Mouse (Mus musculus) neural tube, embryonic 15.5 days (tissue): ENCODE data around the gene Chd2. TPM values are rescaled to one million over a fixed set of nuclear protein-coding genes. Genes with fewer than 3 reads are reported as not detected.

Source experiments
- ATAC-seq: fragments of 200-750 bp; cut with Nextera tagmentation; 2 replicates; pipeline ENCODE4 v1.8.0; 2017; ENCODE audit warnings: mild to moderate bottlenecking, moderate TSS enrichment, moderate library complexity; ENCODE audit not compliant: low FRiP score
- H3K27ac ChIP-seq: fragments of 300-500 bp; sonication (generic); replicated peaks from 2 replicates; pipeline ENCODE4 v1.5.1; 2015; ENCODE audit warnings: mild to moderate bottlenecking, inconsistent platforms
- H3K27me3 ChIP-seq: fragments of 300-500 bp; sonication (generic); replicated peaks from 2 replicates; pipeline ENCODE4 v1.6.1; 2015; ENCODE audit warnings: inconsistent platforms
- H3K36me3 ChIP-seq: fragments of 300-500 bp; sonication (generic); 2 replicates; pipeline ENCODE4 v1.6.1; 2015; ENCODE audit warnings: inconsistent platforms
- H3K4me1 ChIP-seq: fragments of 300-500 bp; sonication (generic); 2 replicates; pipeline ENCODE4 v1.6.1; 2015; ENCODE audit warnings: inconsistent platforms
- H3K4me2 ChIP-seq: fragments of 300-500 bp; sonication (generic); 2 replicates; pipeline ENCODE4 v1.6.1; 2015; ENCODE audit warnings: inconsistent platforms, mild to moderate bottlenecking, moderate library complexity
- H3K4me3 ChIP-seq: fragments of 300-500 bp; sonication (generic); replicated peaks from 2 replicates; pipeline ENCODE4 v1.5.1; 2015; ENCODE audit warnings: mild to moderate bottlenecking, inconsistent platforms
- H3K9ac ChIP-seq: fragments of 300-500 bp; sonication (generic); replicated peaks from 2 replicates; pipeline ENCODE4 v1.6.1; 2015; ENCODE audit warnings: mild to moderate bottlenecking, inconsistent platforms
- H3K9me3 ChIP-seq: fragments of 300-500 bp; sonication (generic); replicated peaks from 2 replicates; pipeline ENCODE4 v1.6.1; 2016; ENCODE audit warnings: inconsistent platforms
- WGBS: fragments of 180-500 bp; shearing (Covaris S2); methylation state at CpG from one replicate; pipeline ENCODE4 v1.1.7; 2015; ENCODE audit warnings: mixed read lengths; 5-methylcytosine and 5-hydroxymethylcytosine counted together
- polyA plus RNA-seq: library from polyadenylated mRNA; unstranded; fragments of >200 nt; fragmentation: Nextera tagmentation; extraction: Ambion mirVana; gene quantifications from 2 replicates; pipeline ENCODE4 v1.2.1, GENCODE M21; 2015

The Chd2 gene
- polyA plus RNA-seq, 1 experiment from 2014 or later = 31.2 TPM

- peaks cover 65% of the 10 kb centered on the region for H3K4me1 ChIP-seq
- no peaks in the 10 kb centered on the region for H3K27me3 ChIP-seq
- peak overlapping the region; percentile 87 for H3K27ac ChIP-seq
- H3K9ac ChIP-seq = peak overlapping the region; percentile 67
- WGBS = 7% methylated on average over 9 of the region's 9 CpGs
- ATAC-seq = no peak
- H3K9me3 ChIP-seq = no peaks in the 10 kb centered on the region
- peak overlapping the region; percentile 93 for H3K4me2 ChIP-seq
- H3K4me3 ChIP-seq = peak overlapping the region; percentile 60
- H3K36me3 ChIP-seq = no peaks in the 10 kb centered on the region
Observed at GRCm38 (mm10) chr7:73392359-73392758, 149.3 kb downstream of the Chd2 start.

DNA sequence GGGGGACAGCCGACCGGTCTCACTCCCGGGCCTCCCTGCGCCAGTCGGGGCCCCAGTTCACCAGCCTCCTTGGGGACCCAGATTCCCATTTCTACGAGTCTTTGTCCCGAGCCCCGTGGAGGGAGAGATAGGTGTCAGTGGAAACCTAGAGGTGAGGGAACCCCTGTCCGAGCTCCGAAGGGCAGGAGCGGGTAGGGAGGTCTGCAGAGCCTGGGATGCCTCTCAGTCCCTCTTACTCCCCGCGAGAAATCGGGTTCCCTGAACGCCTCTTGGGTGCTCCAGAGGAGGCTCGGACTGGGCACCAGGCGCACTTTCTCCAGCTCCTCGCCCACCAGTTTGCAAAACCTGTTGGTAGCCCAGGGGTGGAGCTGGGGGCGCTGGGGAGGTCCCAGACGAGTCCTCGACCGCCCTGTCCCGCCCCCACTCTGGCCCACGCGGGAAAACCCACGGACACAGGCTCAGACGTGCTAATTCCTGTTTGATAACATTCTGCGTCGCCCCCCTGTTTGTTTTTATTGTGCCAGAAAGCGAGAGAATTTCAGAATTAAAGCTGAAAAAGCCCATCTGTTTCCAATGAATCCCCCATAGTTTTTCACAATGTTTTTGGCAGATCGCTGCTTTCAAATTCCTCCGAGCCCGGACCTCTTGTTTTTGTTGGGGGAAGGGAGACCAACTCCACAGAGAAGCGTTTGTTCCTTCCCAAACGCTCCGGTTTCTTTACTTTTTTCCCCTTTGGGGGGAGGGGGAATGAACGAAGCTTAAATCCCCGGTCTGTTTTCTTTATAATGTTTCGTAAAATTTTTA, 149.9 kb downstream of the Chd2 start:
- peak overlapping the region; percentile 67 for H3K9ac ChIP-seq
- H3K4me2 ChIP-seq = peak overlapping the region; percentile 93
- peak overlapping the region; percentile 87 for H3K27ac ChIP-seq
- H3K4me1 ChIP-seq = peaks cover 66% of the 10 kb centered on the region
- H3K27me3 ChIP-seq = no peaks in the 10 kb centered on the region
- no peaks in the 10 kb centered on the region for H3K9me3 ChIP-seq
- under 1% methylated on average over 39 of the region's 39 CpGs for WGBS
- peak; percentile 22 for ATAC-seq
- no peaks in the 10 kb centered on the region for H3K36me3 ChIP-seq
- H3K4me3 ChIP-seq = peak overlapping the region; percentile 60

DNA sequence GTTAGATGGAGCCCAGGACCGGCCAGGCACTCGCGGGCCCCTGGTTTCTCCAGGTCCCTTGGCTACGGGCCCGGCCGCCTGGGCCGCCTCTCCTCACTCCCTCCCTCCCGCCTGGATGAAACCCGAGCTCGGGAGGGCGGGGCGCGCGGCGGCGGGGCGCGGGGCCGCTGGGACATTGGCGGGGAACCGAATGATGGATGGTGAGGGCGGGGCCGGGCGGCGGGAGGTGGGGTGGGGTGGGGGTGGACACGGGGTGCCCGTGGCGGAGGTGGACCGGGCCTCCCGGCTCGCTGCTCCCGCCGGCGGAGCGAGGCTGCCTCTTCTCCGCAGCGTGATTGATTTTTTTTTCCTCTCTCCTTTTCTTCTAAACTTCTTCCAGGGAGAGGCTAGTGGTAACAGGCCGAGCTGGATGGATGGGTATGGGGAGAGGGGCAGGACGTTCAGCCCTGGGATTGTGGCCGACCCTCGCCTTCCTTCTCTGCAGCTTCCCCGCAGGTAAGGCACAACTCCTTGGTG, 150.6 kb downstream of the Chd2 start:
- 0% methylated on average over 34 of the region's 42 CpGs for WGBS
- no peaks in the 10 kb centered on the region for H3K27me3 ChIP-seq
- H3K4me1 ChIP-seq = peaks cover 63% of the 10 kb centered on the region
- peak overlapping the region; percentile 67 for H3K9ac ChIP-seq
- H3K4me3 ChIP-seq = peak overlapping the region; percentile 60
- no peaks in the 10 kb centered on the region for H3K36me3 ChIP-seq
- H3K9me3 ChIP-seq = no peaks in the 10 kb centered on the region
- H3K27ac ChIP-seq = peak overlapping the region; percentile 87
- peak; percentile 78 for ATAC-seq
- peak overlapping the region; percentile 93 for H3K4me2 ChIP-seq

DNA sequence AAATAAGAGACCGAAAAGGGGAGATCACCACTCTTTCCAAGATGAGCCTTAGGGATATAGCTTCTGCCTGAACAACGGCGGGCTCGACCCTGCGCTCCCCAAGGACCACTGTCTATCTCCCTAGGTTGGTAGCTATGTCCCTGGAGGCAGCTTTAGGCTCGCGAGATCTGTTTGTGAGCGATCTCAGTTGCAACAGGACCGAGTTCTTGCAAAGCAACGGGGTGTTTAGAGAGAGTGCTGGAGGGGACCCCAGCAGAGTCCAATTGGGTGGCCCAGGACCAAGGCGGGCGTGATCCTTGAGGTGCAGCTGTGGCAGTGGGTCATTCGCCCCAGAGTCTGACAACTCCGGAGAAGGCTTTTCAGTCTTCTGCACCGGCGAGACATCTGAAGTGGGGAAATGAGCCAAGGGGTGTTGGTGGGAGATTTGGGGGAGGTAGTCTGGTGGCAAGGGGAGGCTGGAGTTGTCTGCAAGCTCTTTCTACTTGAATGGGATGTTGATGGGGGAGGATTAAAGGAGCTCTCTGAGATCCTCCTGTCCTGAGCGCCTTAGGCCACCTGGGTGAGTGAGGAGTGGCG, 151.1 kb downstream of the Chd2 start:
- peak overlapping the region; percentile 67 for H3K9ac ChIP-seq
- no peaks in the 10 kb centered on the region for H3K9me3 ChIP-seq
- 2% methylated on average over 18 of the region's 18 CpGs for WGBS
- no peaks in the 10 kb centered on the region for H3K36me3 ChIP-seq
- ATAC-seq = peak; percentile 32; the same call in 1 of the 2 replicates
- peaks cover 58% of the 10 kb centered on the region for H3K4me1 ChIP-seq
- H3K27ac ChIP-seq = peak overlapping the region; percentile 87
- H3K4me2 ChIP-seq = peak overlapping the region; percentile 93
- H3K4me3 ChIP-seq = peak overlapping the region; percentile 60
- no peaks in the 10 kb centered on the region for H3K27me3 ChIP-seq

GRCm38 (mm10) chr7:73389871-73390294, 151.7 kb downstream of the Chd2 start:
- WGBS = 2% methylated on average over 15 of the region's 15 CpGs
- Histone ChIP-seq H3K4me3 (peak overlapping the region; percentile 60), H3K9ac (peak overlapping the region; percentile 67; the same call in 1 of the 2 replicates), H3K27me3 (no peaks in the 10 kb centered on the region), H3K4me1 (peaks cover 61% of the 10 kb centered on the region), H3K9me3 (no peaks in the 10 kb centered on the region), H3K27ac (peak overlapping the region; percentile 87), H3K4me2 (peak overlapping the region; percentile 93), H3K36me3 (no peaks in the 10 kb centered on the region)
- no peak for ATAC-seq

- H3K36me3 ChIP-seq = no peaks in the 10 kb centered on the region
- H3K27ac ChIP-seq = peak overlapping the region; percentile 87
- peak overlapping the region; percentile 23; the same call in 1 of the 2 replicates for H3K9ac ChIP-seq
- H3K9me3 ChIP-seq = no peaks in the 10 kb centered on the region
- no peak for ATAC-seq
- H3K27me3 ChIP-seq = no peaks in the 10 kb centered on the region
- H3K4me3 ChIP-seq = peak overlapping the region; percentile 60; the same call in 1 of the 2 replicates
- peak overlapping the region; percentile 93 for H3K4me2 ChIP-seq
- H3K4me1 ChIP-seq = peaks cover 60% of the 10 kb centered on the region
- 7% methylated on average over 9 of the region's 9 CpGs for WGBS
Observed at GRCm38 (mm10) chr7:73389419-73389818, 152.2 kb downstream of the Chd2 start.

DNA sequence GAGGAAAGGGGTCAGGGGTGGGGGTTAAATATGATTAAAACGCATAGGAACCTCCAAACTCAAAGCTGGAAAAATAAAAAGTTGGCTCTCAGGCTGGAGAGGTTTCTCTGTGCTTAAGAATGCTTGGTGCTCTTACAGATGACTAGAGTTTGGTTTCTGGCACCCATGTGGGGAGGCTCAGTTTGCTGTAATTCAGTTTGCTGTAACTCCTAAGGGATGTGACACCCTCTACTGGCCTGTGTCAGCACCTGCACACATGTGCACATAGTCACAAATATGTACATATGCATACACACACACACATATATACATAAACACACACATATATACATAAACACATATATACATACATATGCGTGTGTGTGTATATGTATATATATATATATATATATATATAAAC, 152.8 kb downstream of the Chd2 start:
- Histone ChIP-seq H3K9ac (no peak overlapping the region), H3K4me2 (no peak overlapping the region), H3K36me3 (no peaks in the 10 kb centered on the region), H3K9me3 (no peaks in the 10 kb centered on the region), H3K4me3 (no peak overlapping the region), H3K4me1 (peaks cover 58% of the 10 kb centered on the region), H3K27ac (no peak overlapping the region), H3K27me3 (no peaks in the 10 kb centered on the region)
- no peak for ATAC-seq
- 66% methylated on average over 2 of the region's 2 CpGs for WGBS

- WGBS = 53% methylated on average over 7 of the region's 7 CpGs
- ATAC-seq = no peak
- H3K9me3 ChIP-seq = no peaks in the 10 kb centered on the region
- H3K27me3 ChIP-seq = no peaks in the 10 kb centered on the region
- H3K4me1 ChIP-seq = peaks cover 47% of the 10 kb centered on the region
- no peak overlapping the region; the same call in 1 of the 2 replicates for H3K9ac ChIP-seq
- peak overlapping the region; percentile 94 for H3K4me2 ChIP-seq
- 0 out of 2 replicates have a peak overlapping the region, but pooled peaks have one; percentile 6 for H3K27ac ChIP-seq
- H3K4me3 ChIP-seq = no peak overlapping the region; the same call in 1 of the 2 replicates
- no peaks in the 10 kb centered on the region for H3K36me3 ChIP-seq
Observed at GRCm38 (mm10) chr7:73382843-73383242, 158.8 kb downstream of the Chd2 start.

- no peak for ATAC-seq
- Histone ChIP-seq H3K27me3 (no peaks in the 10 kb centered on the region), H3K4me2 (peak overlapping the region; percentile 94), H3K4me3 (peak overlapping the region; percentile 81), H3K4me1 (peaks cover 64% of the 10 kb centered on the region), H3K36me3 (no peaks in the 10 kb centered on the region), H3K27ac (peak overlapping the region; percentile 95), H3K9ac (peak overlapping the region; percentile 52), H3K9me3 (no peaks in the 10 kb centered on the region)
- 34% methylated on average over 6 of the region's 6 CpGs for WGBS
Observed at GRCm38 (mm10) chr7:73378034-73378433, 163.6 kb downstream of the Chd2 start.

DNA sequence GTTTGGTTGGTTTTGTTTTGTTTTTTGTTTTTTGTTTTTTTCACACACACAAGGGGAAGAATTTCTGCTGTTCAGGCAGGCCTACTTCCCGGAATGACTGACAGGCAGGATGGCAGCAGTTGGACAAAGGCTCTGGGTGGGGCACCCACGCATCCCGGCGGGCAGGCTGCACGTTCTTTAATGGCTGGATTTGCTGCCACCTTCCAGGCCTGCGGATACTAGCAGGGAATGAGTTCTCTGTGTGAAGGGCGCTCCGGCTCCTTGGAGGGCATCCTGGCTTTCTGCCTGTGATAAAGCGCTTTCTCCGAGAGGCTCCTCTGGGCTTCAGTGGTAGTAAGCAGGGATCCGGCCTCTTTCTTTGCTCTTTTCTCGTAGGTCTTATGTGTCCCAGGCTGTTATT, 164.3 kb downstream of the Chd2 start:
- WGBS = 9% methylated on average over 12 of the region's 12 CpGs
- H3K9ac ChIP-seq = peak overlapping the region; percentile 52
- H3K9me3 ChIP-seq = no peaks in the 10 kb centered on the region
- peak overlapping the region; percentile 94 for H3K4me2 ChIP-seq
- peak overlapping the region; percentile 81 for H3K4me3 ChIP-seq
- H3K4me1 ChIP-seq = peaks cover 63% of the 10 kb centered on the region
- H3K27me3 ChIP-seq = no peaks in the 10 kb centered on the region
- no peak for ATAC-seq
- peak overlapping the region; percentile 95 for H3K27ac ChIP-seq
- H3K36me3 ChIP-seq = no peaks in the 10 kb centered on the region
